Mouse (Mus musculus): ENCODE results near the gene Prl7d1. TPM values are rescaled to one million over a fixed set of nuclear protein-coding genes. Genes with fewer than 3 reads are reported as not detected.

The Prl7d1 gene
- total and polyA plus RNA-seq, 3 experiments: not detected

GRCm38 (mm10) chr13:27706521-27706920 is 10.0 kb downstream of the Prl7d1 start:
- Histone ChIP-seq H3K79me2 (replicated peaks; ENCODE audit: control insufficient read depth, extremely low read depth, insufficient read depth, poor library complexity, severe bottlenecking) (no peaks in the 10 kb centered on the region), H3K4me1 (ENCODE audit: control insufficient read depth in 1 of 2, insufficient read depth in 2 of 2) (no peaks in the 10 kb centered on the region), H3K27me3 (replicated peaks) (no peaks in the 10 kb centered on the region), H3K9me3 (replicated peaks; ENCODE audit: low read length) (no peaks in the 10 kb centered on the region), H3K4me2 (ENCODE audit: insufficient read depth, low read depth, poor library complexity, severe bottlenecking) (no peak overlapping the region), H3K36me3 (replicated peaks in 1 of 2; ENCODE audit: control insufficient read depth in 1 of 2, insufficient read depth in 1 of 2, low read length in 1 of 2) (no peaks in the 10 kb centered on the region), H3K9ac (ENCODE audit: insufficient read depth, low read depth) (no peak overlapping the region), H3K27ac (ENCODE audit: insufficient read depth, low read depth) (no peak overlapping the region), H3K4me3 (replicated peaks in 1 of 3; ENCODE audit: low read depth in 2 of 3, low read length in 2 of 3, poor library complexity in 1 of 3) (no peak overlapping the region)
- dilution Hi-C loops (cut with MboI; ENCODE audit: extremely low pct_ligation_motif_present, extremely low pct_unique_long_range_greater_than_20kb, low sequenced_read_pairs): no loop called here
- TF ChIP-seq CHD1 (IDR thresholded peaks at IDR 0.05; ENCODE audit: low read depth, low read length) (no peak), USF1 (IDR thresholded peaks at IDR 0.05; ENCODE audit: low read depth, low read length) (no peak), PAX5 (IDR thresholded peaks at IDR 0.05; ENCODE audit: low read length) (no peak)
- in situ Hi-C loops (cut with MboI; ENCODE audit: low pct_ligation_motif_present, low pct_unique_long_range_greater_than_20kb, low sequenced_read_pairs): no loop called here
- no peak for DNase-seq (ENCODE audit: extremely low read depth)

- in situ Hi-C loops (cut with MboI; ENCODE audit: low pct_ligation_motif_present, low pct_unique_long_range_greater_than_20kb, low sequenced_read_pairs): no loop called here
Measured at GRCm38 (mm10) chr13:27667936-27668335, 48.6 kb downstream of the Prl7d1 start, which contains the start of gene Prl7a2. Gene Prl7a2, minus strand, starts transcription at chr13:27668036.

GRCm38 (mm10) chr13:27660747-27661146 is 55.8 kb downstream of the Prl7d1 start:
- no peak for TF ChIP-seq POLR2A (IDR thresholded peaks at IDR 0.05; ENCODE audit: low read depth, low read length)
- no peak for TF ChIP-seq ZNF384 (IDR thresholded peaks at IDR 0.05; ENCODE audit: low read depth, low read length)
- TF ChIP-seq ZKSCAN1 (IDR thresholded peaks at IDR 0.05; ENCODE audit: borderline replicate concordance, low read depth, low read length): no peak
- no peak for TF ChIP-seq CHD2 (IDR thresholded peaks at IDR 0.05; ENCODE audit: low read length)
- dilution Hi-C loops (cut with MboI; ENCODE audit: extremely low pct_ligation_motif_present, extremely low pct_unique_long_range_greater_than_20kb, low sequenced_read_pairs): no loop called here

More at GRCm38 (mm10) chr13:27667936-27668335, 48.6 kb downstream of the Prl7d1 start, which contains the start of gene Prl7a2:
- DNase-seq (ENCODE audit: extremely low read depth): no peak
- H3K36me3 ChIP-seq (replicated peaks in 1 of 2; ENCODE audit: control insufficient read depth in 1 of 2, insufficient read depth in 1 of 2, low read length in 1 of 2): no peaks in the 10 kb centered on the region
- no peaks in the 10 kb centered on the region for H3K9me3 ChIP-seq (replicated peaks; ENCODE audit: low read length)
- no peak within 1 kb of the TSS for H3K4me3 ChIP-seq (replicated peaks in 1 of 3; ENCODE audit: low read depth in 2 of 3, low read length in 2 of 3, poor library complexity in 1 of 3)
- H3K27ac ChIP-seq (ENCODE audit: insufficient read depth, low read depth): no peak within 1 kb of the TSS
- H3K4me2 ChIP-seq (ENCODE audit: insufficient read depth, low read depth, poor library complexity, severe bottlenecking): no peak within 1 kb of the TSS
- H3K9ac ChIP-seq (ENCODE audit: insufficient read depth, low read depth): no peak within 1 kb of the TSS
- dilution Hi-C loops (cut with MboI; ENCODE audit: extremely low pct_ligation_motif_present, extremely low pct_unique_long_range_greater_than_20kb, low sequenced_read_pairs): no loop called here
- TF ChIP-seq CTCF (conservative IDR thresholded peaks at IDR 0.05 in 1 of 2, IDR thresholded peaks at IDR 0.05 in 1 of 2; ENCODE audit: low read depth in 2 of 2, low read length in 2 of 2): no peak
- no peak for TF ChIP-seq TCF12 (IDR thresholded peaks at IDR 0.05; ENCODE audit: low read depth, low read length)
- TF ChIP-seq MYC (IDR thresholded peaks at IDR 0.05; ENCODE audit: low read depth, low read length): no peak
- no peak for TF ChIP-seq SIN3A (IDR thresholded peaks at IDR 0.05; ENCODE audit: low read length)
- TF ChIP-seq JUN (IDR thresholded peaks at IDR 0.05; ENCODE audit: insufficient read depth, low read depth, low read length): no peak
- TF ChIP-seq SMC3 (IDR thresholded peaks at IDR 0.05; ENCODE audit: low read depth, low read length): no peak
- TF ChIP-seq EP300 (IDR thresholded peaks at IDR 0.05; ENCODE audit: low read length): no peak
- TF ChIP-seq BHLHE40 (IDR thresholded peaks at IDR 0.05; ENCODE audit: low read depth, low read length): no peak
- no peak for TF ChIP-seq POLR2A (IDR thresholded peaks at IDR 0.05; ENCODE audit: low read depth, low read length)
- TF ChIP-seq CHD1 (IDR thresholded peaks at IDR 0.05; ENCODE audit: low read depth, low read length): no peak
- TF ChIP-seq MAFK (IDR thresholded peaks at IDR 0.05; ENCODE audit: insufficient replicate concordance, low read length): no peak
- TF ChIP-seq USF2 (conservative IDR thresholded peaks at IDR 0.05; ENCODE audit: low read depth, low read length): no peak
- no peak for TF ChIP-seq IRF4 (IDR thresholded peaks at IDR 0.05; ENCODE audit: low read depth, low read length)
- no peak for TF ChIP-seq TBP (conservative IDR thresholded peaks at IDR 0.05; ENCODE audit: low read depth, low read length)
- no peak for TF ChIP-seq JUND (conservative IDR thresholded peaks at IDR 0.05; ENCODE audit: low read depth, low read length)
- TF ChIP-seq CHD2 (IDR thresholded peaks at IDR 0.05; ENCODE audit: low read length): no peak
- TF ChIP-seq MXI1 (IDR thresholded peaks at IDR 0.05; ENCODE audit: low read depth, low read length): no peak
- TF ChIP-seq PAX5 (IDR thresholded peaks at IDR 0.05; ENCODE audit: low read length): no peak
- TF ChIP-seq HCFC1 (IDR thresholded peaks at IDR 0.05; ENCODE audit: low read depth, low read length): no peak
- no peaks in the 10 kb centered on the region for H3K79me2 ChIP-seq (replicated peaks; ENCODE audit: control insufficient read depth, extremely low read depth, insufficient read depth, poor library complexity, severe bottlenecking)
- H3K27me3 ChIP-seq (replicated peaks): no peaks in the 10 kb centered on the region
- no peaks in the 10 kb centered on the region for H3K4me1 ChIP-seq (ENCODE audit: control insufficient read depth in 1 of 2, insufficient read depth in 2 of 2)

More at GRCm38 (mm10) chr13:27660747-27661146, 55.8 kb downstream of the Prl7d1 start:
- no peaks in the 10 kb centered on the region for H3K9me3 ChIP-seq (replicated peaks; ENCODE audit: low read length)
- in situ Hi-C loops (cut with MboI; ENCODE audit: low pct_ligation_motif_present, low pct_unique_long_range_greater_than_20kb, low sequenced_read_pairs): no loop called here
- no peaks in the 10 kb centered on the region for H3K79me2 ChIP-seq (replicated peaks; ENCODE audit: control insufficient read depth, extremely low read depth, insufficient read depth, poor library complexity, severe bottlenecking)
- H3K4me3 ChIP-seq (replicated peaks in 1 of 3; ENCODE audit: low read depth in 2 of 3, low read length in 2 of 3, poor library complexity in 1 of 3): no peak overlapping the region
- H3K4me1 ChIP-seq (ENCODE audit: control insufficient read depth in 1 of 2, insufficient read depth in 2 of 2): no peaks in the 10 kb centered on the region
- DNase-seq (ENCODE audit: extremely low read depth): no peak
- no peak overlapping the region for H3K9ac ChIP-seq (ENCODE audit: insufficient read depth, low read depth)
- no peaks in the 10 kb centered on the region for H3K27me3 ChIP-seq (replicated peaks)
- H3K27ac ChIP-seq (ENCODE audit: insufficient read depth, low read depth): no peak overlapping the region
- no peak overlapping the region for H3K4me2 ChIP-seq (ENCODE audit: insufficient read depth, low read depth, poor library complexity, severe bottlenecking)
- no peaks in the 10 kb centered on the region for H3K36me3 ChIP-seq (replicated peaks in 1 of 2; ENCODE audit: control insufficient read depth in 1 of 2, insufficient read depth in 1 of 2, low read length in 1 of 2)
